ENCODE assay signal across 8 mouse cellular contexts in genomic region chr8:84978248-84978940, GRCm38 (mm10). TPM values are rescaled to one million over a fixed set of nuclear protein-coding genes. Genes with fewer than 3 reads are reported as not detected.
DNase-seq lines count a peak whose midpoint lies in the region; ATAC-seq and TF ChIP-seq lines count a peak whose summit lies in the region.

Junb (minus strand) TSS chr8:84978718.

- H3K9me3 ChIP-seq in heart, embryonic 12.5 days (replicated peaks) = no peaks in the 10 kb centered on the region
- H3K9me3 ChIP-seq in kidney, postnatal 0 days (replicated peaks; ENCODE audit: low read length) = no peaks in the 10 kb centered on the region

- peaks cover 13% of the 10 kb centered on the region for H3K4me1 ChIP-seq in bone marrow, adult 2 months (ENCODE audit: control insufficient read depth, insufficient read depth, low read length)
- peaks cover 8% of the 10 kb centered on the region for H3K4me1 ChIP-seq in embryonic fibroblast, embryonic 13.5 days (ENCODE audit: control insufficient read depth, insufficient read depth, low read length)
- peaks cover 59% of the 10 kb centered on the region for H3K4me1 ChIP-seq in heart, embryonic 12.5 days (replicated peaks)
- peaks cover 35% of the 10 kb centered on the region for H3K4me1 ChIP-seq in kidney, postnatal 0 days (replicated peaks; ENCODE audit: insufficient read depth, low read length)
- H3K4me1 ChIP-seq in liver, adult 2 months (ENCODE audit: control insufficient read depth, insufficient read depth, low read length) = peaks cover 22% of the 10 kb centered on the region

- peak within 1 kb of the TSS; percentile 98 for H3K27ac ChIP-seq in bone marrow, adult 2 months (ENCODE audit: control insufficient read depth, insufficient read depth, low read depth, low read length, poor library complexity)
- peak within 1 kb of the TSS; percentile 90 for H3K27ac ChIP-seq in embryonic fibroblast, embryonic 13.5 days (ENCODE audit: insufficient read depth, low read length)
- peak within 1 kb of the TSS; percentile 71 for H3K27ac ChIP-seq in heart, embryonic 12.5 days (ENCODE audit: poor library complexity, severe bottlenecking)
- peak within 1 kb of the TSS; percentile 96 for H3K27ac ChIP-seq in kidney, postnatal 0 days
- H3K27ac ChIP-seq in liver, adult 2 months (replicated peaks; ENCODE audit: insufficient read depth, low read depth, low read length) = peak within 1 kb of the TSS; percentile 99

- ATAC-seq in heart, embryonic 12.5 days (ENCODE audit: insufficient number of reproducible peaks, low FRiP score) = peak; percentile 71
- ATAC-seq in kidney, postnatal 0 days (replicated peaks; ENCODE audit: low FRiP score, low read depth) = peak; percentile 38
- peak; percentile 30 for ATAC-seq in monocyte, adult 5-6 weeks (replicated peaks; ENCODE audit: insufficient number of reproducible peaks, low FRiP score, low TSS enrichment, poor library complexity, severe bottlenecking)

- peak within 1 kb of the TSS; percentile 78 for H3K9ac ChIP-seq in heart, embryonic 12.5 days
- peak within 1 kb of the TSS; percentile 86 for H3K9ac ChIP-seq in kidney, postnatal 0 days (ENCODE audit: low read depth, low read length)
- H3K9ac ChIP-seq in liver, adult 2 months (ENCODE audit: low read depth, low read length) = peak within 1 kb of the TSS; percentile 92

- TF ChIP-seq CTCF in bone marrow, adult 2 months (IDR thresholded peaks at IDR 0.05; ENCODE audit: control insufficient read depth, insufficient read depth, low read length) = no peak
- TF ChIP-seq CTCF in embryonic fibroblast, embryonic 13.5 days (IDR thresholded peaks at IDR 0.05; ENCODE audit: borderline replicate concordance, insufficient read depth, low read length) = no peak
- no peak for TF ChIP-seq CTCF in kidney, postnatal 0 days (IDR thresholded peaks at IDR 0.05; ENCODE audit: low read depth)
- no peak for TF ChIP-seq CTCF in liver, adult 2 months (IDR thresholded peaks at IDR 0.05; ENCODE audit: low read depth, low read length)

- under 1% methylated on average over 63 of the region's 63 CpGs for WGBS in bone marrow, adult 2 months
- under 1% methylated on average over 63 of the region's 63 CpGs for WGBS in heart, embryonic 12.5 days
- under 1% methylated on average over 63 of the region's 63 CpGs for WGBS in kidney, postnatal 0 days
- WGBS in liver, adult 2 months = under 1% methylated on average over 63 of the region's 63 CpGs

- H3K79me2 ChIP-seq in liver, adult 2 months (ENCODE audit: control insufficient read depth, insufficient read depth, low read length) = peaks cover 10% of the 10 kb centered on the region; the same call in 1 of the 2 replicates

- H3K27me3 ChIP-seq in heart, embryonic 12.5 days (replicated peaks) = no peaks in the 10 kb centered on the region
- H3K27me3 ChIP-seq in kidney, postnatal 0 days (ENCODE audit: insufficient read depth, low read length) = no peaks in the 10 kb centered on the region
- H3K27me3 ChIP-seq in liver, adult 2 months (ENCODE audit: control insufficient read depth, insufficient read depth, low read length) = no peaks in the 10 kb centered on the region

- DNase-seq in 416B (ENCODE audit: low read depth) = peak; percentile 98
- DNase-seq in kidney, postnatal 0 days (ENCODE audit: low spot score) = peak; percentile 96
- peak; percentile 87 for DNase-seq in liver, adult 2 months (ENCODE audit: extremely low read depth, low read depth, low spot score)
- DNase-seq in spleen, postnatal 36 days (ENCODE audit: low spot score in 2 of 2) = peak; percentile 96 to 97

- peak within 1 kb of the TSS; percentile 95 for H3K4me2 ChIP-seq in heart, embryonic 12.5 days
- H3K4me2 ChIP-seq in kidney, postnatal 0 days (ENCODE audit: low read length) = peak within 1 kb of the TSS; percentile 98

- H3K36me3 ChIP-seq in heart, embryonic 12.5 days = peaks cover 18% of the 10 kb centered on the region
- no peaks in the 10 kb centered on the region for H3K36me3 ChIP-seq in kidney, postnatal 0 days (ENCODE audit: insufficient read depth, low read length)
- no peaks in the 10 kb centered on the region for H3K36me3 ChIP-seq in liver, adult 2 months (ENCODE audit: control insufficient read depth, insufficient read depth, low read length)

- peak; percentile 100 for TF ChIP-seq POLR2A in bone marrow, adult 2 months (IDR thresholded peaks at IDR 0.05; ENCODE audit: borderline replicate concordance, control insufficient read depth, low read depth, low read length)
- peak; percentile 100 for TF ChIP-seq POLR2A in embryonic fibroblast, embryonic 13.5 days (IDR thresholded peaks at IDR 0.05; ENCODE audit: low read depth, low read length)
- peak; percentile 100 for TF ChIP-seq POLR2A in liver, adult 2 months (IDR thresholded peaks at IDR 0.05; ENCODE audit: extremely low read depth, insufficient read depth, low read length)

- H3K4me3 ChIP-seq in bone marrow, adult 2 months (replicated peaks; ENCODE audit: control insufficient read depth, low read depth, low read length) = peak within 1 kb of the TSS; percentile 89
- peak within 1 kb of the TSS; percentile 88 for H3K4me3 ChIP-seq in embryonic fibroblast, embryonic 13.5 days (ENCODE audit: insufficient read depth, low read length)
- H3K4me3 ChIP-seq in heart, embryonic 12.5 days = peak within 1 kb of the TSS; percentile 55
- peak within 1 kb of the TSS; percentile 69 for H3K4me3 ChIP-seq in kidney, postnatal 0 days (replicated peaks; ENCODE audit: low read depth, low read length)
- peak within 1 kb of the TSS; percentile 93 for H3K4me3 ChIP-seq in liver, adult 2 months (ENCODE audit: insufficient read depth, low read depth, low read length)

RNA-seq across cellular contexts. Expression of gene Junb, which starts in this region (rescaled TPM):
- 11.1 and 18.4 TPM in 2 replicates for polyA plus RNA-seq in bone marrow, adult 2 months (2011; ENCODE audit: insufficient read depth, insufficient read length, low replicate concordance, missing spikeins)
- polyA plus RNA-seq in embryonic fibroblast, embryonic 13.5 days (2011; ENCODE audit: insufficient read length, low read depth, missing spikeins) = 35.0 and 42.0 TPM in 2 replicates
- 11.9 and 13.2 TPM in 2 replicates for polyA plus RNA-seq in heart, embryonic 12.5 days (2016; fragmentation: Nextera tagmentation; extraction: Ambion mirVana)
- 22.7 and 27.7 TPM in 2 replicates for polyA plus RNA-seq in kidney, postnatal 0 days (2015; fragmentation: Nextera tagmentation; extraction: Ambion mirVana)
- total RNA-seq in liver, adult 2 months (2014; rRNA removed) = 29.5 and 45.6 TPM in 2 replicates
- polyA plus RNA-seq in liver, adult 2 months (2012; rRNA removed) = 12.3 and 17.9 TPM in 2 replicates
- total RNA-seq in monocyte, adult 5-6 weeks (2017) = 405 to 735 TPM (median 444 TPM) in 3 replicates

Comparison
In these comparisons a context has a peak if more than half of its experiments do, and no peak if none do; other contexts are left out.
1. Peak in every context shown above with its lines: DNase-seq, ATAC-seq, H3K4me3 ChIP-seq and H3K27ac ChIP-seq.